Mouse (Mus musculus): ENCODE data around the gene Zfp609. TPM values are rescaled to one million over a fixed set of nuclear protein-coding genes. Genes with fewer than 3 reads are reported as not detected.
A peak's percentile ranks its signal among the peaks of the same experiment; 100 is the strongest.
"Not testable (repeated sequence)": the region's sequence is repeated elsewhere in the genome, so short reads cannot be mapped to it uniquely, and the experiment has no call there.

Zfp609 gene
- total and polyA plus RNA-seq, 2 experiments from 2014 or later, result 5.0 to 9.8 TPM

DNA sequence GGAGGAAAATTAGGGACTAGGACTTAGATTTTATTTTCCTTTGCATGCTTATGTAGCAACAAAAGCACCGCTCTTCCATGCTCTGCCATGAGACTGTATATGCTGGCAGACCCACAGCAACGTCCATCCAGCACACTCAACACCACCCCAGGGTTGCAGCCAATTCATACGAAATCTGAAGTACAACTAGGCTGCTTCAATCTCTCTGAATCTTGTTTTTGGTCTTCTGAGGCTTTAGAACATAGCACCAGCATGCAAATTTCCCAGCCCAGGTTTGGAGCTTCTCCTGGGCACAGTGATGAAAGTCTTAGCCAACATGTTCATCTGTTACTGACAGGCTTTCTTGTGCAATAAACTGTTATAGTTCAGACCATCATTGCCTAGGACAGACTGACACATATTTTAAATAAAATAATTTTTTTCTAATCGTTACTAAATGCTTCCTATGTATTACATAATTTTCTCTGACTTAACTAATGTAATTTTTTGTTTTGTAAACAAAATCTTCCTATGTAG is 39.5 kb downstream of the Zfp609 start:
- Histone ChIP-seq H3K36me3 (ENCODE audit: insufficient read depth) (no peaks in the 10 kb centered on the region), H3K9me3 (ENCODE audit: low read length) (no peaks in the 10 kb centered on the region), H3K27me3 (ENCODE audit: insufficient read depth, low read length) (no peaks in the 10 kb centered on the region), H3K4me1 (ENCODE audit: insufficient read depth) (peaks cover 32% of the 10 kb centered on the region), H3K4me3 (ENCODE audit: low read depth, low read length) (no peak overlapping the region), H3K27ac (ENCODE audit: low read depth, low read length) (peak overlapping the region; percentile 67), H3K9ac (no peak overlapping the region), H3K4me2 (ENCODE audit: low read depth) (no peak overlapping the region)
- DNase-seq, result no peak
- ATAC-seq, result no peak
- TF ChIP-seq CTCF (IDR thresholded peaks at IDR 0.05; ENCODE audit: low read depth), result no peak
- WGBS, result 52% methylated on average over 4 of the region's 4 CpGs

DNA sequence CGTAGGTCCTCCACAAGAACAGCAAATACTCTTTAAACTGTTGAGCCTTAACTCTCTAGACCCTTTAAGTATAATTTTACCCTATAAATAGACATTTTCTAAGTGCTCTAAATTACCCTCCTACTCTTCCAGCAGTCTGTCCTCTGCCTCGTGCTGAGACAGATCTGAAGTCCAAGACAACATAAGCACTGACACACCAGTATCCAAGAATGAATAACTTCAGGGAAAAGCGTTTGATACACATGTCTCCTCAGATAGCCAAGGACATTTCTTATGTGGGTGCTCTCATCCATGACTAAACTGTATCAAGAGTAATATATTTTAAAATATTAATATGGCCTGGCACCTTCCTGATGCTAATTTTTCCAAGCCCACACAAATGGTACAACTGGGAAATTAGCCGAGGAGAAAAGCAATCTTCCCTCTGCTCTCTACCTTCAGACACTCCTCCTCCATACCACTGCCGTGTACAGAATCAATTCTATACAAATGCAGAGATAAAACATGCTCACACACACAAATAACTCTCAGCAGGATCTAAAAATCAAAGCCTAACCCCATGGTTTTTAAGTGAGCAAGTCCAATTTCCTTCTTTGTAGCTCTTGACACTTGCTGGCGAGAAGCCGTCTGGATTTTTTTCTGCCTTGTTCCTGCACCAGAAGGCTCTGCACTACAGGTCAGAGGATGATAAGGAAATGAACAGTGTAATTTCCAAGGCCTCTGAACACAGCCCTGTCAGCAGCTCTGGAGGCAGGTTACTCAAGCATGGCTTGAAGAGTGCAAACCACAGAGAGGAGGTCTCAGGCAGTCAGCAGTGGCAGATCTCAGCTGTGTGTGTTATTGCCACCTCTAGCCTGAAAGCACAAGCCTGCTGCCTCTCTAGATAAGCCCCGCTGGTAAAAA is 40.2 kb downstream of the Zfp609 start:
- Histone ChIP-seq H3K27me3 (ENCODE audit: insufficient read depth, low read length) (no peaks in the 10 kb centered on the region), H3K4me3 (ENCODE audit: low read depth, low read length) (no peak overlapping the region), H3K9me3 (ENCODE audit: low read length) (no peaks in the 10 kb centered on the region), H3K4me2 (ENCODE audit: low read depth) (no peak overlapping the region), H3K9ac (no peak overlapping the region), H3K4me1 (ENCODE audit: insufficient read depth) (peaks cover 31% of the 10 kb centered on the region), H3K36me3 (ENCODE audit: insufficient read depth) (no peaks in the 10 kb centered on the region), H3K27ac (ENCODE audit: low read depth, low read length) (peak overlapping the region; percentile 67)
- DNase-seq (peak; percentile 31), ATAC-seq (peak; percentile 78)
- 26% methylated on average over 8 of the region's 8 CpGs for WGBS
- TF ChIP-seq CTCF (IDR thresholded peaks at IDR 0.05; ENCODE audit: low read depth), result no peak

DNA sequence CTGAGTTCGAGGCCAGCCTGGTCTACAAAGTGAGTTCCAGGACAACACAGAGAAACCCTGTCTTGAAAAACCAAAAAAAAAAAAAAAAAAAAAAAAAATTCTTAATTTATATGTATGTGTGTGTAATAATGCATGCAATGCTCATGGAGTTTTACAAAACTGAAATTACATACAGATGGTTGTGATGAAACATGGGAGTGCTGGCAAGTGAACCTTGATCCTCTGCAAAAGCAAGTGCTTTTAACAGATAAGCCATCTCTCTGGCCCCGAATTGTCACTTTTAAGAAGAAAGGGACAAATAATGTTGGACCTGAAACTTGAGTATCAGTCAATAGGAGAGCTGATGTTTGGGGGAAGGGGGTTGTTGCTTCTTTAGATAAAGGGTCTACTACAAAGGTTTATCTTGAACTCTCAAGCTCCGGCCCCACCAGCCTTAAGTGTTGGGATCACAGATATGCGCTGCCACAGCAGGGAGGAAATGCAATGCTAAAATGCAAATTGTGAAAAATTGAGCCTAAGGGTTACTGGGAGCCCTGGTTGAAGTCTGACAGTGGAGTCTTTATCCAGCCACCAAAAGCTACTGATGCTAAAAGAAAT is 41.5 kb downstream of the Zfp609 start:
- DNase-seq (no peak), ATAC-seq (no peak)
- Histone ChIP-seq H3K9me3 (ENCODE audit: low read length) (no peaks in the 10 kb centered on the region), H3K4me1 (ENCODE audit: insufficient read depth) (peaks cover 25% of the 10 kb centered on the region), H3K9ac (no peak overlapping the region), H3K4me3 (ENCODE audit: low read depth, low read length) (no peak overlapping the region), H3K36me3 (ENCODE audit: insufficient read depth) (no peaks in the 10 kb centered on the region), H3K27ac (ENCODE audit: low read depth, low read length) (no peak overlapping the region), H3K27me3 (ENCODE audit: insufficient read depth, low read length) (no peaks in the 10 kb centered on the region), H3K4me2 (ENCODE audit: low read depth) (no peak overlapping the region)
- no peak for TF ChIP-seq CTCF (IDR thresholded peaks at IDR 0.05; ENCODE audit: low read depth)
- 86% methylated on average over 4 of the region's 4 CpGs for WGBS

DNA sequence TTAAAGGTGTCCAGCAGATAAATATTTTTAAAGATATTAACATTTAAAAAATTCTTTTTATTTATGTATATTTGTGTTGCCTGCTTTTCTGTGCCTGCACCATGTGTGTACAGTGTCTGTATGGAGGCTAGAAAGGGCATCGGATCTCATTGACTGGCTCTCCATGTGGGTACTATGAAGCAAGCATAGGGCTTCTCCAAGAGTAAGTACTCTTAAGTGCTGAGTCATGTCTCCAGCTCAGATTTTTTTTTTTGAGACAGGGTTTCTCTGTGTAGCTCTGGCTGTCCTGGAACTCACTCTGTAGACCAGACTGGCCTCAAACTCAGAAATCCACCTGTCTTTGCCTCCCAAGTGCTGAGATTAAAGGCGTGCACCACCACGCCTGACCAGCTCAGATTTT is 47.7 kb downstream of the Zfp609 start:
- not testable (repeated sequence) for H3K9me3 ChIP-seq (ENCODE audit: low read length); H3K27me3 ChIP-seq (ENCODE audit: insufficient read depth, low read length); H3K9ac ChIP-seq; H3K27ac ChIP-seq (ENCODE audit: low read depth, low read length); H3K4me3 ChIP-seq (ENCODE audit: low read depth, low read length); H3K4me1 ChIP-seq (ENCODE audit: insufficient read depth); DNase-seq; ATAC-seq; H3K36me3 ChIP-seq (ENCODE audit: insufficient read depth); H3K4me2 ChIP-seq (ENCODE audit: low read depth)
- 91% methylated on average over 3 of the region's 3 CpGs for WGBS

DNA sequence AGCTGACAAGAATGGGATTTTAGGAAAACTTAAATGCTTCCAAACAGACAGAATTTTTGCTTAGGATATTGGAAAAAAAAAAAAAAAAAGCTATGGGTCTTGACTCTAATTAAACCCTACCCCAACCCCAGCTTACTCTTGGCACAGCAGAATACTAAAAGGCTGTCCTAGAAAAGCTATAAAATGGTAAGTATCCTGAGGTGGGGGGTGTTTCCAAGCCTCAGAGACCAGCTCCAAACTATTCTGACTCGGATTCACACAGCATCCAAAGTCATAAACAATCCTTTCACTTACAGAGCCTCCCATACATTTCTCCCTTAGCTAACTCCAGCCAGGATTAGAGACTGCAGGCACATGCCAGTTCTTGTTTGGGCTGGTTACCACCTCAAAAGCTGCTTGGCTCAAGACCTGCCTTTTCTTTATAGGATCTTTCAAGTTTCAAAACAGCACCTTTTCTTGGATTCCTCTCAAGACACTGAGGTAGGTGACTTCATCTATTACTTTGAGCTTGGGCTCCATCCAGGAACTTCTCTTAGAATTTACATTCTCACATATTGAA is 50.4 kb downstream of the Zfp609 start:
- no peaks in the 10 kb centered on the region for H3K36me3 ChIP-seq (ENCODE audit: insufficient read depth)
- no peak for ATAC-seq
- WGBS, result 13% methylated on average over 1 of the region's 1 CpGs

DNA sequence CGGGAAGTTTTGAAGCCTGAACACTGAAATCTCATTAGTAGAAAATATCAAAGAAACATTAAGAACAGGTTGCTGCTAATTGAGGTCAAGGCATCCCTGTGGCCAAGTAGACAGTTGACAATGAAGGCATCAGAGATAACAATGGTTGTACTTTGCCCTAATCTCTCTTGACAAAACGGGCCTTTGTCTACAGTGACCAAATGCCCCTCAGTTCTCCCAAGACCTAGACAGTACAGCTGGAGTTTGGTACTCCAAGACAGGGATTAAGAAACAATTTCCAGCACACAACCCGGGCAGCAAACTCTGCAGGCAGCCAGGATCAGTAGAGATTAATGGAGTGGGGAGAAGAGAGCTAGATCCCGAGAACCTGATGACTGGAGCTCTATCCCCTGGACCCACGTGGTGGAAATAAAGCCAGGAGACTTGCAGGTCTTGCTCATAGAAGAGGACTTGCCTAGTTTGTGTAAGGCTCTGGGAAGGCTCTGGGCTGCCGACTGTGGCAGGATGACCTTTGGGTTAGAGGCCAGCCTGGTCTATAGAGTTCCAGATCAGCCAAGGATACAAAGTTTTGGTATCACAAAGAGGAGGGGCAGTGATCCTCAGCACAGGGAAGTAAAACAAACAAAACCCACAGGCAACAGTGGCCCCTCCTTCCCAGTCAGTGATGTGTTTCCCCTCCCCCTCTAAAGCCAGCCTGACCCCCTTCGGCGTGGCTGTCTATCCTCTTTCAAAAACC is 51.1 kb downstream of the Zfp609 start:
- TF ChIP-seq CTCF (IDR thresholded peaks at IDR 0.05; ENCODE audit: low read depth), result no peak
- H3K9me3 ChIP-seq (ENCODE audit: low read length), result no peaks in the 10 kb centered on the region
- no peak overlapping the region for H3K4me3 ChIP-seq (ENCODE audit: low read depth, low read length)
- no peak overlapping the region for H3K9ac ChIP-seq
- H3K36me3 ChIP-seq (ENCODE audit: insufficient read depth), result no peaks in the 10 kb centered on the region
- H3K4me2 ChIP-seq (ENCODE audit: low read depth), result no peak overlapping the region
- no peak for ATAC-seq
- no peak for DNase-seq
- 17% methylated on average over 8 of the region's 8 CpGs for WGBS
- H3K4me1 ChIP-seq (ENCODE audit: insufficient read depth), result no peaks in the 10 kb centered on the region; the same call in 1 of the 2 replicates
- H3K27me3 ChIP-seq (ENCODE audit: insufficient read depth, low read length), result no peaks in the 10 kb centered on the region
- H3K27ac ChIP-seq (ENCODE audit: low read depth, low read length), result no peak overlapping the region

More for the DNA sequence above, 50.4 kb downstream of the Zfp609 start:
- no peak for TF ChIP-seq CTCF (IDR thresholded peaks at IDR 0.05; ENCODE audit: low read depth)
- Histone ChIP-seq H3K27ac (ENCODE audit: low read depth, low read length) (no peak overlapping the region), H3K9ac (no peak overlapping the region), H3K4me3 (ENCODE audit: low read depth, low read length) (no peak overlapping the region), H3K9me3 (ENCODE audit: low read length) (no peaks in the 10 kb centered on the region), H3K4me2 (ENCODE audit: low read depth) (no peak overlapping the region), H3K4me1 (ENCODE audit: insufficient read depth) (no peaks in the 10 kb centered on the region; the same call in 1 of the 2 replicates), H3K27me3 (ENCODE audit: insufficient read depth, low read length) (no peaks in the 10 kb centered on the region)
- DNase-seq, result no peak

Measured in forebrain, postnatal 0 days (tissue).